Mouse (Mus musculus) forebrain, embryonic 15.5 days (tissue): ENCODE data around the gene Copa. TPM values are rescaled to one million over a fixed set of nuclear protein-coding genes. Genes with fewer than 3 reads are reported as not detected.

ENCODE experiments used
- ATAC-seq: fragments of 200-750 bp; cut with Nextera tagmentation; replicated peaks from 2 replicates; pipeline ENCODE4 v1.8.0; 2017; ENCODE audit warnings: mild to moderate bottlenecking, moderate TSS enrichment, moderate library complexity
- H3K27ac ChIP-seq: fragments of 300-500 bp; sonication (generic); replicated peaks from 2 replicates; pipeline ENCODE4 v1.5.1; 2015; ENCODE audit warnings: mild to moderate bottlenecking, inconsistent platforms
- H3K27me3 ChIP-seq: fragments of 300-500 bp; sonication (generic); 2 replicates; pipeline ENCODE4 v1.6.1; 2015; ENCODE audit warnings: inconsistent platforms
- H3K36me3 ChIP-seq: fragments of 300-500 bp; sonication (generic); 2 replicates; pipeline ENCODE4 v1.6.1; 2015; ENCODE audit warnings: mild to moderate bottlenecking, inconsistent platforms
- H3K4me1 ChIP-seq: fragments of 300-500 bp; sonication (generic); 2 replicates; pipeline ENCODE4 v1.6.1; 2015; ENCODE audit warnings: inconsistent platforms
- H3K4me2 ChIP-seq: fragments of 300-500 bp; sonication (generic); replicated peaks from 2 replicates; pipeline ENCODE4 v1.6.1; 2015; ENCODE audit warnings: mild to moderate bottlenecking, inconsistent platforms
- H3K4me3 ChIP-seq: fragments of 300-500 bp; sonication (generic); 2 replicates; pipeline ENCODE4 v1.5.1; 2015; ENCODE audit warnings: mild to moderate bottlenecking, inconsistent platforms
- H3K9ac ChIP-seq: fragments of 300-500 bp; sonication (generic); replicated peaks from 2 replicates; pipeline ENCODE4 v1.6.1; 2015; ENCODE audit warnings: mild to moderate bottlenecking, inconsistent platforms
- H3K9me3 ChIP-seq: fragments of 300-500 bp; sonication (generic); 2 replicates; pipeline ENCODE4 v1.6.1; 2016; ENCODE audit warnings: inconsistent platforms
- WGBS: fragments of 180-500 bp; shearing (Covaris S2); methylation state at CpG from one replicate; pipeline ENCODE4 v1.1.7; 2015; ENCODE audit warnings: mixed read lengths; 5-methylcytosine and 5-hydroxymethylcytosine counted together
- polyA plus RNA-seq: library from polyadenylated mRNA; unstranded; fragments of >200 nt; fragmentation: Nextera tagmentation; extraction: Ambion mirVana; gene quantifications from 2 replicates; pipeline ENCODE4 v1.2.1, GENCODE M21; 2015

The Copa gene
- 207 TPM in 2 replicates for polyA plus RNA-seq

- peak within 1 kb of the TSS; percentile 90 for H3K9ac ChIP-seq
- peak within 1 kb of the TSS; percentile 61 for H3K4me2 ChIP-seq
- peaks cover 33% of the 10 kb centered on the region for H3K4me1 ChIP-seq
- peak within 1 kb of the TSS; percentile 86 for H3K27ac ChIP-seq
- H3K9me3 ChIP-seq: no peaks in the 10 kb centered on the region
- peak within 1 kb of the TSS; percentile 94 for H3K4me3 ChIP-seq
- H3K27me3 ChIP-seq: no peaks in the 10 kb centered on the region
- WGBS: under 1% methylated on average over 40 of the region's 40 CpGs
- peak; percentile 98 for ATAC-seq
- H3K36me3 ChIP-seq: peaks cover 25% of the 10 kb centered on the region
Measured at GRCm38 (mm10) chr1:172082101-172082898, at the start of gene Copa, which contains the start of gene Ncstn. Gene Copa (plus strand): TSS chr1:172082529. Gene Ncstn (minus strand): TSS chr1:172082795.

- H3K9ac ChIP-seq: no peak overlapping the region
- no peak overlapping the region for H3K4me3 ChIP-seq
- H3K9me3 ChIP-seq: no peaks in the 10 kb centered on the region
Measured at GRCm38 (mm10) chr1:172046410-172046809, 35.9 kb upstream of the Copa start.

GRCm38 (mm10) chr1:172046938-172047337 is 35.4 kb upstream of the Copa start:
- Histone ChIP-seq H3K4me3 (no peak overlapping the region), H3K4me2 (no peak overlapping the region), H3K36me3 (no peaks in the 10 kb centered on the region), H3K4me1 (peaks cover 26% of the 10 kb centered on the region), H3K9ac (no peak overlapping the region), H3K27me3 (no peaks in the 10 kb centered on the region), H3K9me3 (no peaks in the 10 kb centered on the region), H3K27ac (peak overlapping the region; percentile 90)
- 14% methylated on average over 5 of the region's 5 CpGs for WGBS
- ATAC-seq: peak; percentile 48

More at GRCm38 (mm10) chr1:172046410-172046809, 35.9 kb upstream of the Copa start:
- H3K4me2 ChIP-seq: no peak overlapping the region
- H3K4me1 ChIP-seq: peaks cover 26% of the 10 kb centered on the region
- H3K36me3 ChIP-seq: no peaks in the 10 kb centered on the region
- ATAC-seq: no peak
- 69% methylated on average over 8 of the region's 8 CpGs for WGBS
- H3K27me3 ChIP-seq: no peaks in the 10 kb centered on the region
- H3K27ac ChIP-seq: no peak overlapping the region

GRCm38 (mm10) chr1:172048241-172048734 is 34.0 kb upstream of the Copa start:
- 5% methylated on average over 6 of the region's 6 CpGs for WGBS
- Histone ChIP-seq H3K27ac (peak overlapping the region; percentile 90), H3K9ac (peak overlapping the region; percentile 33), H3K27me3 (no peaks in the 10 kb centered on the region), H3K36me3 (no peaks in the 10 kb centered on the region), H3K4me1 (peaks cover 31% of the 10 kb centered on the region), H3K9me3 (no peaks in the 10 kb centered on the region), H3K4me2 (peak overlapping the region; percentile 14; the same call in 1 of the 2 replicates), H3K4me3 (no peak overlapping the region)
- ATAC-seq: peak; percentile 88

GRCm38 (mm10) chr1:172049131-172049782 is 33.1 kb upstream of the Copa start:
- Histone ChIP-seq H3K4me3 (no peak overlapping the region), H3K9ac (peak overlapping the region; percentile 28; the same call in 1 of the 2 replicates), H3K27me3 (0 out of 2 replicates have a peak, but pooled peaks cover 7% of the 10 kb centered on the region), H3K4me1 (peaks cover 40% of the 10 kb centered on the region), H3K9me3 (no peaks in the 10 kb centered on the region), H3K27ac (peak overlapping the region; percentile 90), H3K36me3 (no peaks in the 10 kb centered on the region), H3K4me2 (peak overlapping the region; percentile 28; the same call in 1 of the 2 replicates)
- ATAC-seq: peak; percentile 30
- WGBS: 13% methylated on average over 13 of the region's 13 CpGs

GRCm38 (mm10) chr1:172052766-172053279 is 29.5 kb upstream of the Copa start:
- Histone ChIP-seq H3K4me1 (peaks cover 57% of the 10 kb centered on the region), H3K36me3 (no peaks in the 10 kb centered on the region), H3K27me3 (0 out of 2 replicates have a peak, but pooled peaks cover 7% of the 10 kb centered on the region), H3K27ac (no peak overlapping the region), H3K4me3 (peak overlapping the region; percentile 45; the same call in 1 of the 2 replicates), H3K9me3 (no peaks in the 10 kb centered on the region), H3K4me2 (0 out of 2 replicates have a peak overlapping the region, but pooled peaks have one; percentile 66), H3K9ac (no peak overlapping the region)
- ATAC-seq: no peak
- WGBS: 21% methylated on average over 10 of the region's 10 CpGs

- no peak for ATAC-seq
- H3K4me1 ChIP-seq: peaks cover 57% of the 10 kb centered on the region
- no peaks in the 10 kb centered on the region for H3K36me3 ChIP-seq
- no peaks in the 10 kb centered on the region for H3K9me3 ChIP-seq
- peak overlapping the region; percentile 66 for H3K4me2 ChIP-seq
- no peak overlapping the region for H3K27ac ChIP-seq
- H3K4me3 ChIP-seq: peak overlapping the region; percentile 45
- H3K9ac ChIP-seq: peak overlapping the region; percentile 56
- WGBS: 4% methylated on average over 42 of the region's 42 CpGs
- H3K27me3 ChIP-seq: 0 out of 2 replicates have a peak, but pooled peaks cover 7% of the 10 kb centered on the region
Measured at GRCm38 (mm10) chr1:172053541-172054440, 28.5 kb upstream of the Copa start.

GRCm38 (mm10) chr1:172056251-172056650 is 26.1 kb upstream of the Copa start:
- Histone ChIP-seq H3K27ac (no peak overlapping the region), H3K4me1 (peaks cover 64% of the 10 kb centered on the region), H3K4me3 (peak overlapping the region; percentile 30), H3K36me3 (no peaks in the 10 kb centered on the region), H3K9ac (no peak overlapping the region), H3K9me3 (no peaks in the 10 kb centered on the region), H3K27me3 (0 out of 2 replicates have a peak, but pooled peaks cover 7% of the 10 kb centered on the region), H3K4me2 (peak overlapping the region; percentile 37)
- no peak for ATAC-seq
- WGBS: 58% methylated on average over 4 of the region's 4 CpGs

- Histone ChIP-seq H3K4me2 (peak within 1 kb of the TSS; percentile 37), H3K4me3 (peak within 1 kb of the TSS; percentile 30), H3K27ac (peak within 1 kb of the TSS; percentile 74), H3K4me1 (peaks cover 67% of the 10 kb centered on the region), H3K36me3 (no peaks in the 10 kb centered on the region), H3K9me3 (no peaks in the 10 kb centered on the region), H3K9ac (peak within 1 kb of the TSS; percentile 22; the same call in 1 of the 2 replicates), H3K27me3 (0 out of 2 replicates have a peak, but pooled peaks cover 7% of the 10 kb centered on the region)
- peak; percentile 79 for ATAC-seq
- WGBS: 11% methylated on average over 2 of the region's 2 CpGs
Measured at GRCm38 (mm10) chr1:172057491-172057921, 24.8 kb upstream of the Copa start, which contains the start of gene Nhlh1. Gene Nhlh1 (minus strand): TSS chr1:172057573.

GRCm38 (mm10) chr1:172058321-172058720 is 24.0 kb upstream of the Copa start:
- H3K9me3 ChIP-seq: no peaks in the 10 kb centered on the region
- H3K4me2 ChIP-seq: no peak overlapping the region
- H3K36me3 ChIP-seq: no peaks in the 10 kb centered on the region
- 0 out of 2 replicates have a peak, but pooled peaks cover 7% of the 10 kb centered on the region for H3K27me3 ChIP-seq
- peaks cover 62% of the 10 kb centered on the region for H3K4me1 ChIP-seq
- WGBS: 45% methylated on average over 6 of the region's 6 CpGs
- no peak overlapping the region for H3K9ac ChIP-seq
- peak overlapping the region; percentile 74 for H3K27ac ChIP-seq
- no peak overlapping the region for H3K4me3 ChIP-seq
- no peak for ATAC-seq

- peak overlapping the region; percentile 74 for H3K27ac ChIP-seq
- no peaks in the 10 kb centered on the region for H3K9me3 ChIP-seq
- H3K9ac ChIP-seq: no peak overlapping the region
- H3K27me3 ChIP-seq: 0 out of 2 replicates have a peak, but pooled peaks cover 2% of the 10 kb centered on the region
- H3K4me3 ChIP-seq: no peak overlapping the region
- no peaks in the 10 kb centered on the region for H3K36me3 ChIP-seq
- no peak overlapping the region for H3K4me2 ChIP-seq
- no peak for ATAC-seq
- 49% methylated on average over 7 of the region's 7 CpGs for WGBS
- peaks cover 56% of the 10 kb centered on the region for H3K4me1 ChIP-seq
Measured at GRCm38 (mm10) chr1:172058874-172059273, 23.5 kb upstream of the Copa start.
